Mouse (Mus musculus): Measurements from ENCODE around the gene Tex45. TPM values are rescaled to one million over a fixed set of nuclear protein-coding genes. Genes with fewer than 3 reads are reported as not detected.

Tex45 gene
- total and polyA plus RNA-seq, 2 experiments from 2014 or later: 0.68 TPM; not detected in 1

DNA sequence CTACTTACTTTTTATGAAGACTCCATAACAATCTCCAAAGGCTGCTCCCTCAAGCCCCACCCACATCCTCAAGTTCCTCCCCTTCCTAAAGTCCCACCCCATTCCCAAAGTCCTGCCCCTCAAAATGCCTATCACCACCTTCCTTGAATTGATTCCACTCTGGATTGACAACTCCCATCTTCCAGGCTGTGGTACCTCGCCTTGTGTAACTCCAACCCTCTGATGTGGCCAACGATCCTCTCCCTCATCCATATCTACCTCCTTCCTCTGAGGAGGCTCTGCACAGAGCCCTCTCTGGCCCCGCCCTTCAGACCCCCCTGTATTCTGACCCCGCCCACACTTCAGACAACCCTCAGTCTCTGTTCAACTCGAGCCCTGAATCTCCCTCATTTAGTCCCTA, 14.5 kb downstream of the Tex45 start:
- no peaks in the 10 kb centered on the region for H3K4me1 ChIP-seq (ENCODE audit: insufficient read depth)
- WGBS: 29% methylated on average over 5 of the region's 5 CpGs
- TF ChIP-seq CTCF (IDR thresholded peaks at IDR 0.05; ENCODE audit: low read depth): no peak
- no peaks in the 10 kb centered on the region for H3K27me3 ChIP-seq (ENCODE audit: insufficient read depth, low read length)
- DNase-seq: no peak
- no peaks in the 10 kb centered on the region for H3K36me3 ChIP-seq (ENCODE audit: insufficient read depth)
- H3K4me3 ChIP-seq (ENCODE audit: low read depth, low read length): no peak overlapping the region
- ATAC-seq: no peak
- no peak overlapping the region for H3K4me2 ChIP-seq (ENCODE audit: low read depth)
- H3K9ac ChIP-seq: no peak overlapping the region
- H3K27ac ChIP-seq (ENCODE audit: low read depth, low read length): no peak overlapping the region
- H3K9me3 ChIP-seq (ENCODE audit: low read length): no peaks in the 10 kb centered on the region

DNA sequence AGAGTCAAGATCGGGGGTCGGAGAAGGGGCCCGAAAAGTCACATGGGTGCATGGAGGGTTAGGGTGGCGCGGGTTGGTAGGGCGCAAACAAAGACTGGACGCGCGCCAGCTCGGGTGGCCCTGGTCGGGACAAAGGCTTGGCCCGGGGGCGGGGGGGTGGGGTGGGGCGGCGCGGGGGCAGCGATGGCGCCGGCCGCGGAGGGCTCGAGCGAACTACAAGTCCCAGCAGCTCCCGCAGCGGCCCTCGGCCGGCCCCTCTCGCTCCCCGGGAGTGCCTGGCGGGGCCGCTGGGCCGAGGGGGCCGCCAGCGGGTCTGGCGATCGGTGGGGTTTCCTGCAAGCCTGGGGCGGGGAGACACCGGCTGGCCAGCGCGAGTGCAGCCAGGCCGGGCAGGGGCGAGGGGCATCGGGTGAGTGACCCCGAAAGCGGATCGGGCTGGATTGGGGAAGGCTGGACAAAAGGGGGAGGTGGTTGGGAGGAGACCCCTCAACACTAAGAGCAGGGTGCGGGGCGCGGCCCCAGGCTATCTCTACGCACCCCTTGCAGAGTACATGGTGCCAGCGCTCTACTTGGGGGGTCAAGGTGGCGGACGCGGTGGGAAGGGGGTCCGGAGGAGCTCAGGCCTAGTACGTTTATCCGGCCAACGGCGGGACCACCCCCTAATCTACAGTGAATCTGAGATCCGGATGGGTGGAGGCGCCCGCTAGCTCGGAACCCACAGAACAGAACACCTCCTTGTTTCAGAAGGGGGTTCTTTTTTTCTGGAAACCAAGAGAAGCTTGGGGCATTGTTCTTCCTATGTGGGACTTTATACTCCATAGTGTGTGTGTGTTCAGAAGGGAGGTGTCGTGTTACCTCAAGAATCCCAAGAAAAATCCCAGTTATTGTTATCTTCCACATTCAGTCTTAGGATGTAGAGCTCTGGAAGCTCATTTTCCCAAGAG, 22.5 kb downstream of the Tex45 start, which contains the start of gene Zfp358:
TSS of gene Zfp358 (plus strand) at position 238 of the 944 bp plus-strand sequence.
- 2% methylated on average over 61 of the region's 64 CpGs for WGBS
- 0 out of 2 replicates have a peak, but pooled peaks cover 4% of the 10 kb centered on the region for H3K4me1 ChIP-seq (ENCODE audit: insufficient read depth)
- no peaks in the 10 kb centered on the region for H3K27me3 ChIP-seq (ENCODE audit: insufficient read depth, low read length)
- TF ChIP-seq CTCF (IDR thresholded peaks at IDR 0.05; ENCODE audit: low read depth): no peak
- H3K36me3 ChIP-seq (ENCODE audit: insufficient read depth): peaks cover 23% of the 10 kb centered on the region
- H3K9ac ChIP-seq: peak within 1 kb of the TSS; percentile 98
- ATAC-seq: peak; percentile 94
- peak; percentile 87 for DNase-seq
- H3K4me3 ChIP-seq (ENCODE audit: low read depth, low read length): peak within 1 kb of the TSS; percentile 93
- H3K4me2 ChIP-seq (ENCODE audit: low read depth): peak within 1 kb of the TSS; percentile 55
- no peaks in the 10 kb centered on the region for H3K9me3 ChIP-seq (ENCODE audit: low read length)
- peak within 1 kb of the TSS; percentile 98 for H3K27ac ChIP-seq (ENCODE audit: low read depth, low read length)

DNA sequence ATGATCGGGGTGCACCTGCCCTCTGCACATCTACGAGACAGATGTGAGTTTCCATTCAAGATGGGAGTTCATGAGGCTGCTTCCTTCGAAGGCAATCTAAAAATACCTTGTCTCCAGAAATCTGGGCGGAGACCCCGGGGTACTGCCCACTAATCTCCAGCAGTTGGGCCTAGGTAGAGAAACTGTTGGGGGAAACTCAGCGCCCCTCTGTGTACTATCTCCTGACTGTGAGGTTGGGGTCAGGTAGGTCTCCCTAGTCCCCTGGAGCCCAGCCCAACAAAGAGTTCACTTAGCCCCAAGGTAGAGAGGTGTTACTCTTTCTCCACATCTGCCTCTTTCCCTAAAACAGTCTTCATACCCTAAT, 23.2 kb downstream of the Tex45 start:
- H3K9me3 ChIP-seq (ENCODE audit: low read length): no peaks in the 10 kb centered on the region
- H3K9ac ChIP-seq: peak overlapping the region; percentile 98
- 0 out of 2 replicates have a peak, but pooled peaks cover 4% of the 10 kb centered on the region for H3K4me1 ChIP-seq (ENCODE audit: insufficient read depth)
- no peak for TF ChIP-seq CTCF (IDR thresholded peaks at IDR 0.05; ENCODE audit: low read depth)
- peak overlapping the region; percentile 98 for H3K27ac ChIP-seq (ENCODE audit: low read depth, low read length)
- peak; percentile 2; the same call in 1 of the 2 replicates for ATAC-seq
- peak overlapping the region; percentile 93 for H3K4me3 ChIP-seq (ENCODE audit: low read depth, low read length)
- DNase-seq: no peak
- 28% methylated on average over 6 of the region's 6 CpGs for WGBS
- H3K36me3 ChIP-seq (ENCODE audit: insufficient read depth): peaks cover 23% of the 10 kb centered on the region
- H3K4me2 ChIP-seq (ENCODE audit: low read depth): peak overlapping the region; percentile 55
- no peaks in the 10 kb centered on the region for H3K27me3 ChIP-seq (ENCODE audit: insufficient read depth, low read length)

DNA sequence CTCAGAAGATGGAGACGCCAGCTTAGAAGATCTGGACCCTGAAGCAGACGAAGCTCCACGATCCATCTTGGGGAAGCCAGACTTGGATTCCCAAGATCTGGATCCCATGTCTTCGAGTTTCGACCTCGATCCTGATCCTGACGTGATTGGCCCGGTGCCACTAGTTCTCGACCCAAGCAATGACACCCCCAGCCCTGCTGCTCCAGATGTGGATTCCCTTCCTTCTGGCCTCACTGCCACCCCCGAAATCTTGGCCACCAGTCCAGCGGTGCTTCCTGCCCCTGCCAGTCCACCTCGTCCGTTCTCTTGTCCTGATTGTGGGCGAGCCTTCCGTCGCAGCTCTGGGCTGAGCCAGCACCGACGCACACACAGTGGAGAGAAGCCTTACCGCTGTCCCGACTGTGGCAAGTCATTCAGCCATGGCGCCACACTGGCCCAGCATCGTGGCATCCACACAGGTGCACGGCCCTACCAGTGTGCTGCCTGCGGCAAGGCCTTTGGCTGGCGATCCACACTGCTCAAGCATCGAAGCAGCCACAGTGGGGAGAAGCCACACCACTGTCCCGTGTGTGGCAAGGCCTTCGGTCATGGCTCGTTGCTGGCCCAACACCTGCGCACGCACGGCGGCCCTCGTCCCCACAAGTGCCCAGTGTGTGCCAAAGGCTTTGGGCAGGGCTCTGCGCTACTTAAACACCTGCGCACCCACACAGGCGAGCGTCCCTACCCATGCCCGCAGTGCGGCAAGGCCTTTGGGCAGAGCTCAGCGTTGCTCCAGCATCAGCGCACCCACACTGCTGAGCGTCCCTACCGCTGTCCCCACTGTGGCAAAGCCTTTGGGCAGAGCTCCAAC, 25.1 kb downstream of the Tex45 start:
- Histone ChIP-seq H3K36me3 (ENCODE audit: insufficient read depth) (peaks cover 23% of the 10 kb centered on the region), H3K9me3 (ENCODE audit: low read length) (no peaks in the 10 kb centered on the region), H3K27me3 (ENCODE audit: insufficient read depth, low read length) (no peaks in the 10 kb centered on the region), H3K4me2 (ENCODE audit: low read depth) (no peak overlapping the region), H3K27ac (ENCODE audit: low read depth, low read length) (no peak overlapping the region), H3K9ac (no peak overlapping the region), H3K4me3 (ENCODE audit: low read depth, low read length) (no peak overlapping the region), H3K4me1 (ENCODE audit: insufficient read depth) (peaks cover 5% of the 10 kb centered on the region; the same call in 1 of the 2 replicates)
- 97% methylated on average over 44 of the region's 44 CpGs for WGBS
- DNase-seq (no peak), ATAC-seq (no peak)
- TF ChIP-seq CTCF (IDR thresholded peaks at IDR 0.05; ENCODE audit: low read depth): no peak

DNA sequence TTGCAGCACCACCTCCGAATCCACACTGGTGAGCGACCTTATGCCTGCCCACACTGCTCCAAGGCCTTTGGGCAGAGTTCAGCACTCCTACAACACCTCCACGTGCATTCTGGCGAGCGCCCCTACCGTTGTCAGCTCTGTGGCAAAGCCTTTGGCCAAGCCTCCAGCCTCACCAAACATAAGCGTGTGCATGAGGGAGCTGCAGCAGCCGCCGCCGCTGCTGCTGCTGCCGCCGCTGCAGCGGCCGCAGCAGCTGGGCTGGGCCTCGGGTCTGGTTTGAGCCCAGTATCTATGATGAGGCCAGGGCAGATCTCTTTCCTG, 25.7 kb downstream of the Tex45 start:
- no peak for ATAC-seq

DNA sequence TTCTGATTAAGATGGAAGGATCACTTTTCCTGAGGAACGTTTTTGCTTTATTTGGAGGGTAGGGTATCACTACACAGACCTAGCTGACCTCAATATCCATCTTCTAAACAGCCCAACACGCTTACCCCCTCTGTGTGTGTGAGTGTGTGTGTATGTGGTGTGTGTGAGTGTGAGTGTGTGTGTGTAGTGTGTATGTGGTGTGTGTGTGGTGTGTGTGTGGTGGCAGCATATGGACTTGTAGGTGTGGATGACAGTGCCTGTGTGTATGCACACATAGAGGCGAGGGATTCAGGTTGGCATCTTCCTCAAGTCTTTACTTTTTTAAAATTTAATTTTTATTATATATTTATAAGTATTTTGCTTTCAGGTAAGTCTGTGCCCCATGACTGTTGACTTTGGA, 27.9 kb downstream of the Tex45 start:
- no peak for DNase-seq
- WGBS: 86% methylated on average over 3 of the region's 3 CpGs
- no peak for ATAC-seq

More for the DNA sequence above, 25.7 kb downstream of the Tex45 start:
- TF ChIP-seq CTCF (IDR thresholded peaks at IDR 0.05; ENCODE audit: low read depth): no peak
- no peak overlapping the region for H3K4me2 ChIP-seq (ENCODE audit: low read depth)
- 90% methylated on average over 15 of the region's 15 CpGs for WGBS
- peaks cover 11% of the 10 kb centered on the region for H3K4me1 ChIP-seq (ENCODE audit: insufficient read depth)
- no peak overlapping the region for H3K4me3 ChIP-seq (ENCODE audit: low read depth, low read length)
- H3K9ac ChIP-seq: no peak overlapping the region
- peaks cover 23% of the 10 kb centered on the region for H3K36me3 ChIP-seq (ENCODE audit: insufficient read depth)
- no peaks in the 10 kb centered on the region for H3K27me3 ChIP-seq (ENCODE audit: insufficient read depth, low read length)
- no peaks in the 10 kb centered on the region for H3K9me3 ChIP-seq (ENCODE audit: low read length)
- no peak overlapping the region for H3K27ac ChIP-seq (ENCODE audit: low read depth, low read length)
- DNase-seq: no peak

More for the DNA sequence above, 27.9 kb downstream of the Tex45 start:
- H3K36me3 ChIP-seq (ENCODE audit: insufficient read depth): peaks cover 23% of the 10 kb centered on the region
- no peak overlapping the region for H3K4me3 ChIP-seq (ENCODE audit: low read depth, low read length)
- TF ChIP-seq CTCF (IDR thresholded peaks at IDR 0.05; ENCODE audit: low read depth): no peak
- no peak overlapping the region for H3K4me2 ChIP-seq (ENCODE audit: low read depth)
- peaks cover 8% of the 10 kb centered on the region for H3K4me1 ChIP-seq (ENCODE audit: insufficient read depth)
- no peak overlapping the region for H3K9ac ChIP-seq
- no peak overlapping the region for H3K27ac ChIP-seq (ENCODE audit: low read depth, low read length)
- no peaks in the 10 kb centered on the region for H3K27me3 ChIP-seq (ENCODE audit: insufficient read depth, low read length)
- no peaks in the 10 kb centered on the region for H3K9me3 ChIP-seq (ENCODE audit: low read length)

Data from forebrain, postnatal 0 days (tissue).